Mouse (Mus musculus) spleen, adult 2 months (tissue): ENCODE data around the gene Nrl. TPM values are rescaled to one million over a fixed set of nuclear protein-coding genes. Genes with fewer than 3 reads are reported as not detected.

Source experiments
- DNase-seq, 2 experiments: peaks; one replicate each; pipeline versions ENCODE4 v3.0.0 to v3.0.0-alpha.2; 2012 to 2021; ENCODE audit warnings: low spot score in 2 of 2, low read depth in 1 of 2
- H3K27ac ChIP-seq: fragments of 200-500 bp; 2 replicates; pipeline ENCODE4 v1.5.1; 2012; ENCODE audit warnings: low read length, inconsistent platforms; ENCODE audit not compliant: insufficient read depth
- H3K27me3 ChIP-seq: fragments of 200-500 bp; 2 replicates; pipeline ENCODE4 v1.6.1; 2012; ENCODE audit warnings: mild to moderate bottlenecking, moderate library complexity, low read length, inconsistent platforms; ENCODE audit not compliant: control insufficient read depth, insufficient read depth
- H3K36me3 ChIP-seq: fragments of 200-500 bp; 2 replicates; pipeline ENCODE4 v1.6.1; 2012; ENCODE audit warnings: mild to moderate bottlenecking, low read length, inconsistent platforms; ENCODE audit not compliant: control insufficient read depth, insufficient read depth
- H3K4me1 ChIP-seq: fragments of 200-500 bp; 2 replicates; pipeline ENCODE4 v1.6.1; 2011; ENCODE audit warnings: inconsistent platforms; ENCODE audit not compliant: control insufficient read depth, insufficient read depth, insufficient read length
- H3K4me3 ChIP-seq: fragments of 200-500 bp; 2 replicates; pipeline ENCODE4 v1.5.1; 2011; ENCODE audit warnings: mild to moderate bottlenecking, inconsistent platforms; ENCODE audit not compliant: insufficient read depth, insufficient read length; ENCODE audit errors: extremely low read depth
- CTCF ChIP-seq: fragments of 200-500 bp; IDR thresholded peaks from 2 replicates; pipeline ENCODE4 v1.5.1; 2011; ENCODE audit warnings: mild to moderate bottlenecking, inconsistent platforms; ENCODE audit not compliant: insufficient read depth, insufficient read length, insufficient replicate concordance; ENCODE audit errors: extremely low read depth
- POLR2A ChIP-seq: fragments of 200-500 bp; IDR thresholded peaks from 2 replicates; pipeline ENCODE4 v1.6.1; 2011; ENCODE audit warnings: low read depth, low read length, inconsistent platforms
- WGBS: fragments of 180-500 bp; shearing (Covaris S2); methylation state at CpG from one replicate; pipeline ENCODE4 v1.1.7; 2018; 5-methylcytosine and 5-hydroxymethylcytosine counted together
- polyA plus RNA-seq: library from polyadenylated mRNA; depleted of rRNA; stranded (reverse); fragments of >200 nt; gene quantifications from 2 replicates; pipeline ENCODE4 v1.2.3, GENCODE M21; 2012

Nrl gene
- polyA plus RNA-seq, 1 experiment: 0.02 TPM

DNA sequence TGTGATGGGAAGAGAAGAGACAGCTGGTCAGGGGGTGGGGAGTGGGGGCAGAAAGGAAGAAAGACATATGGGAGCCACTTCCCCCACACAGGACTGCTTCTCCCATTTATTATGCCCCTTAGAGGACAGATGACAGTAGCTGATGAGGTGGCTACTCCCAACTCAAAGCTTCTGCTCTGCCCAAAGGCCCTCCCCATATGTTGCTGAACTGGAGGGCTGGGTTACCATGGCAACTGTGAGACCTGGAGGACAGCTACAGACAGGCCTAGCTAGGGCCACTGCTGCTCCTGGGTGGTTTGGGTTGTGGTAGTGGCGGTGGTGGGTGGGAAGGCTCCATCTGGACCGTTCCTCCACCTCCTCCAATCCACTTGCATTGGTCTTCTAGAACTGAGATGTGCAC, 5.9 kb downstream of the Nrl start:
- Histone ChIP-seq H3K27me3 (peaks cover 8% of the 10 kb centered on the region), H3K36me3 (no peaks in the 10 kb centered on the region), H3K4me3 (no peak overlapping the region), H3K4me1 (peaks cover 4% of the 10 kb centered on the region), H3K27ac (no peak overlapping the region)
- WGBS: 72% methylated on average over 2 of the region's 2 CpGs
- TF ChIP-seq POLR2A (no peak), CTCF (no peak)
- no peak for DNase-seq

DNA sequence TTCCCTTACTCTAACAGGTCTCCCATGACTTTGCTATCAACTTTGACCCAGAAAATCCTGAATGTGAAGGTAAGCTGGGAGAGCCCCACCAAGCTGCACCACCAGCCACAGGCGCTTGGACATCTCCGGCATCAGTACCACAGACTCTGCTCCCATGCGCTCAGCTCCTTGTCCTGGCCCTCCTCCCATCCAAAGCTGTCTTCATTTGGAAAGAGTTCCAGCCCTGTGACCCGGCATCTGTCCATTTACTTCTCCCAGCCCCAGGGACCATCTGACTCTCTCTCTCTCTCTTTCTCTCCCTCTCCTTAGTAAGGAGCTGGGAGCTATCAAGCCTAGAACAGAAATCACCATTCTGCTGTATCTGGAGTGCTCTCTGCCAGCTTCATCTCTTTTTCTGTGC, 8.9 kb downstream of the Nrl start:
- TF ChIP-seq POLR2A: no peak
- no peak for TF ChIP-seq CTCF
- H3K27me3 ChIP-seq: peaks cover 5% of the 10 kb centered on the region
- no peak overlapping the region for H3K4me3 ChIP-seq
- H3K36me3 ChIP-seq: no peaks in the 10 kb centered on the region
- WGBS: 95% methylated on average over 4 of the region's 4 CpGs
- DNase-seq: no peak
- H3K4me1 ChIP-seq: peaks cover 4% of the 10 kb centered on the region
- H3K27ac ChIP-seq: no peak overlapping the region

- no peak overlapping the region for H3K4me3 ChIP-seq
- TF ChIP-seq POLR2A (no peak), CTCF (no peak)
- peaks cover 2% of the 10 kb centered on the region; the same call in 1 of the 2 replicates for H3K27me3 ChIP-seq
- H3K4me1 ChIP-seq: no peaks in the 10 kb centered on the region
- DNase-seq: no peak
- no peaks in the 10 kb centered on the region for H3K36me3 ChIP-seq
- no peak overlapping the region for H3K27ac ChIP-seq
- 50% methylated on average over 10 of the region's 10 CpGs for WGBS
Measured at GRCm38 (mm10) chr14:55513927-55514326, 10.9 kb downstream of the Nrl start.

DNA sequence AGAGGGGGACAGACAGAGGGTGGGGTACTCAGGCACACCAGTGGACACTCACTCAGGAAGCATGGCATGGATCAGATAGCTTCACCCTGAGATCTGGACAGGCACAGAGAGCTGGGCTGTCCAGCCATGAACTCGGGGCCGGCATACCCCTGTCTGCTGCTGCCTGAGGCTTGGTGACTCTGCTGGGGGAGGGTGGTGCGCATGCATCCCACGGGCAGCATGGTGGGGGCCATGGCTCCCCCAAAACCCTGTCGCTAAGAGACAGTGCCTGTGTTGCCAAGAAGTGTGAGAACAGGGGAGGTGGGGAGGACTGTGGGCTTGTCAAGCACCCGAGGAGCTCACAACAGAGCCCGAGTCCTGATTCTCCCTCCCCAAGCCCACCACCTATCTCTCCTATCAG, 13.7 kb downstream of the Nrl start:
- no peak overlapping the region for H3K27ac ChIP-seq
- no peak for TF ChIP-seq POLR2A
- TF ChIP-seq CTCF: no peak
- no peak for DNase-seq
- peaks cover 3% of the 10 kb centered on the region; the same call in 1 of the 2 replicates for H3K27me3 ChIP-seq
- H3K4me3 ChIP-seq: no peak overlapping the region
- H3K4me1 ChIP-seq: no peaks in the 10 kb centered on the region
- WGBS: 49% methylated on average over 7 of the region's 7 CpGs
- no peaks in the 10 kb centered on the region for H3K36me3 ChIP-seq

- no peak for DNase-seq
- H3K36me3 ChIP-seq: no peaks in the 10 kb centered on the region
- no peaks in the 10 kb centered on the region for H3K4me1 ChIP-seq
- WGBS: 70% methylated on average over 19 of the region's 22 CpGs
- H3K4me3 ChIP-seq: no peak within 1 kb of the TSS
- no peak within 1 kb of the TSS for H3K27ac ChIP-seq
- TF ChIP-seq POLR2A: no peak
- TF ChIP-seq CTCF: no peak
- peaks cover 3% of the 10 kb centered on the region; the same call in 1 of the 2 replicates for H3K27me3 ChIP-seq
Measured at GRCm38 (mm10) chr14:55510125-55510731, 14.6 kb downstream of the Nrl start, which contains the start of gene Cpne6. Cpne6 (plus strand) TSS chr14:55510445.

GRCm38 (mm10) chr14:55509540-55509939, 15.2 kb downstream of the Nrl start:
- no peak overlapping the region for H3K27ac ChIP-seq
- no peak overlapping the region for H3K4me3 ChIP-seq
- whole genome bisulfite sequencing: 86% methylated on average over 10 of the region's 10 CpGs
- peaks cover 3% of the 10 kb centered on the region; the same call in 1 of the 2 replicates for H3K27me3 ChIP-seq
- H3K4me1 ChIP-seq: no peaks in the 10 kb centered on the region
- DNase-seq: no peak
- H3K36me3 ChIP-seq: no peaks in the 10 kb centered on the region
- no peak for TF ChIP-seq CTCF
- no peak for TF ChIP-seq POLR2A

DNA sequence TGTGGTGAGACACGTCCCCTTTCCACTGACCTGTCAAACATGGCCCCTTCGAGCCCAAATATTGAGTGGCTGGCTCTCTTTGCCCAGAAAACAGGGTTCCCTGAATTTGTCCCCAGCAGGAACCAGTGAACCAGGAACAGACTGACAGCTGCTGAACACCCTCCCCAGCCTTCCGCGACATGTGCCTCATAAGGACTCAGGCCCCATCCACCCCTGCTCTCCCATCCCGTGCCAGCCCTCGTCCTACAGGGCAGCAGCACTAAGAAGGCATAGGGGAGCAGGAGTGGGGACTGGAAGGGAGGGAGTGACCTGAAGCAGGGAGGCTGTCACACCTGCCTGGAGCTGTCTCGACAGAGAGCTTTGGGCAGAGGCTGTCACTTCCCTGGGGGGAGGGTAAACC, 17.0 kb downstream of the Nrl start:
- no peak for DNase-seq
- no peak for TF ChIP-seq POLR2A
- TF ChIP-seq CTCF: no peak
- 62% methylated on average over 7 of the region's 7 CpGs for WGBS
- no peaks in the 10 kb centered on the region for H3K4me1 ChIP-seq
- H3K36me3 ChIP-seq: no peaks in the 10 kb centered on the region
- peaks cover 3% of the 10 kb centered on the region; the same call in 1 of the 2 replicates for H3K27me3 ChIP-seq
- H3K4me3 ChIP-seq: no peak overlapping the region
- H3K27ac ChIP-seq: no peak overlapping the region
